Mouse (Mus musculus) CH12.LX (cell line): ENCODE data around the gene Gng2. TPM values are rescaled to one million over a fixed set of nuclear protein-coding genes. Genes with fewer than 3 reads are reported as not detected.
A peak's percentile ranks its signal among the peaks of the same experiment; 100 is the strongest.

ENCODE experiments used
- DNase-seq: peaks from one replicate; pipeline ENCODE4 v3.0.0-alpha.2; 2013; ENCODE audit errors: extremely low read depth
- H3K27ac ChIP-seq: 2 replicates; pipeline ENCODE4 v1.5.1; 2012; ENCODE audit warnings: low read depth, mild to moderate bottlenecking, control low read depth, moderate library complexity; ENCODE audit not compliant: insufficient read depth
- H3K27me3 ChIP-seq: replicated peaks from 2 replicates; pipeline ENCODE3; 2012; ENCODE audit warnings: inconsistent platforms
- H3K36me3 ChIP-seq, 2 experiments: replicated peaks in 1 of 2; 2 replicates each; pipeline versions ENCODE3 to v1.6.1; 2012; ENCODE audit warnings: inconsistent platforms in 1 of 2, low read length in 1 of 2, mild to moderate bottlenecking in 1 of 2, mixed read lengths in 1 of 2, moderate library complexity in 1 of 2; ENCODE audit not compliant: control insufficient read depth in 1 of 2, insufficient read depth in 1 of 2
- H3K4me1 ChIP-seq, 2 experiments: 2 replicates each; pipeline ENCODE4 v1.6.1; 2012; ENCODE audit warnings: inconsistent platforms in 1 of 2, moderate library complexity in 1 of 2; ENCODE audit not compliant: insufficient read depth in 2 of 2, control insufficient read depth in 1 of 2
- H3K4me2 ChIP-seq: 2 replicates; pipeline ENCODE4 v1.6.1; 2012; ENCODE audit warnings: low read depth, mild to moderate bottlenecking, control low read depth; ENCODE audit not compliant: poor library complexity, insufficient read depth, severe bottlenecking
- H3K4me3 ChIP-seq, 3 experiments: fragments of 150-350 bp in 1 of 3; sonication (generic) in 1 of 3; replicated peaks in 1 of 3; 2 replicates each; pipeline versions ENCODE3 to v1.5.1; 2011 to 2012; ENCODE audit warnings: low read depth in 2 of 3, low read length in 2 of 3, mild to moderate bottlenecking in 2 of 3, moderate library complexity in 2 of 3, control low read depth in 1 of 3, improper control_type of control experiment in 1 of 3, inconsistent platforms in 1 of 3, mixed read lengths in 1 of 3; ENCODE audit not compliant: poor library complexity in 1 of 3
- H3K79me2 ChIP-seq: replicated peaks from 2 replicates; pipeline ENCODE4 v1.6.1; 2012; ENCODE audit warnings: mild to moderate bottlenecking, moderate library complexity; ENCODE audit not compliant: control insufficient read depth, poor library complexity, insufficient read depth, severe bottlenecking; ENCODE audit errors: extremely low read depth
- H3K9ac ChIP-seq: 2 replicates; pipeline ENCODE4 v1.6.1; 2012; ENCODE audit warnings: low read depth, mild to moderate bottlenecking, control low read depth, moderate library complexity; ENCODE audit not compliant: insufficient read depth
- H3K9me3 ChIP-seq: replicated peaks from 2 replicates; pipeline ENCODE3; 2012; ENCODE audit warnings: low read length, inconsistent platforms, mixed read lengths
- CHD1 ChIP-seq: IDR thresholded peaks from 2 replicates; pipeline ENCODE4 v1.6.1; 2012; ENCODE audit warnings: low read depth, low read length, improper control_type of control experiment, inconsistent platforms
- CTCF ChIP-seq, 2 experiments: IDR thresholded peaks in 1 of 2; conservative IDR thresholded peaks in 1 of 2; 2 replicates each; pipeline ENCODE4 v1.5.1; 2011 to 2012; ENCODE audit warnings: low read depth in 2 of 2, low read length in 2 of 2, improper control_type of control experiment in 1 of 2, inconsistent platforms in 1 of 2, mild to moderate bottlenecking in 1 of 2, moderate library complexity in 1 of 2
- EP300 ChIP-seq: IDR thresholded peaks from 2 replicates; pipeline ENCODE4 v1.6.1; 2011; ENCODE audit warnings: low read length, improper control_type of control experiment
- HCFC1 ChIP-seq: IDR thresholded peaks from 2 replicates; pipeline ENCODE4 v1.6.1; 2012; ENCODE audit warnings: low read depth, mild to moderate bottlenecking, inconsistent platforms, low read length, improper control_type of control experiment
- IRF4 ChIP-seq: IDR thresholded peaks from 2 replicates; pipeline ENCODE4 v1.6.1; 2014; ENCODE audit warnings: low read depth, mild to moderate bottlenecking, inconsistent platforms, low read length, improper control_type of control experiment
- JUN ChIP-seq: IDR thresholded peaks from 2 replicates; pipeline ENCODE4 v1.6.1; 2011; ENCODE audit warnings: low read depth, mild to moderate bottlenecking, low read length, improper control_type of control experiment, moderate library complexity; ENCODE audit not compliant: insufficient read depth
- JUND ChIP-seq: conservative IDR thresholded peaks from 2 replicates; pipeline ENCODE4 v1.6.1; 2011; ENCODE audit warnings: low read depth, low read length, improper control_type of control experiment
- MAX ChIP-seq: IDR thresholded peaks from 2 replicates; pipeline ENCODE4 v1.6.1; 2011; ENCODE audit warnings: low read length, improper control_type of control experiment
- MEF2A ChIP-seq: IDR thresholded peaks from 2 replicates; pipeline ENCODE4 v1.6.1; 2014; ENCODE audit warnings: low read depth, mild to moderate bottlenecking, inconsistent platforms, low read length, improper control_type of control experiment, borderline replicate concordance
- MYC ChIP-seq: IDR thresholded peaks from 2 replicates; pipeline ENCODE4 v1.6.1; 2011; ENCODE audit warnings: low read depth, mild to moderate bottlenecking, improper control_type of control experiment, low read length
- NELFE ChIP-seq: IDR thresholded peaks from 2 replicates; pipeline ENCODE4 v1.6.1; 2011; ENCODE audit warnings: low read depth, low read length, improper control_type of control experiment
- POLR2AphosphoS2 ChIP-seq: IDR thresholded peaks from 2 replicates; pipeline ENCODE4 v1.6.1; 2011; ENCODE audit warnings: low read depth, low read length, improper control_type of control experiment
- RAD21 ChIP-seq: IDR thresholded peaks from 2 replicates; pipeline ENCODE4 v1.6.1; 2011; ENCODE audit warnings: low read depth, mild to moderate bottlenecking, low read length, improper control_type of control experiment, moderate library complexity
- RCOR1 ChIP-seq: conservative IDR thresholded peaks from 2 replicates; pipeline ENCODE4 v1.6.1; 2012; ENCODE audit warnings: low read depth, mild to moderate bottlenecking, inconsistent platforms, low read length, improper control_type of control experiment
- TCF12 ChIP-seq: IDR thresholded peaks from 2 replicates; pipeline ENCODE4 v1.6.1; 2014; ENCODE audit warnings: low read depth, mild to moderate bottlenecking, inconsistent platforms, low read length, improper control_type of control experiment
- ZC3H11A ChIP-seq: IDR thresholded peaks from 2 replicates; pipeline ENCODE4 v1.6.1; 2012; ENCODE audit warnings: low read depth, mild to moderate bottlenecking, inconsistent platforms, low read length, improper control_type of control experiment
- ZMIZ1 ChIP-seq: IDR thresholded peaks from 2 replicates; pipeline ENCODE4 v1.6.1; 2012; ENCODE audit warnings: low read depth, mild to moderate bottlenecking, inconsistent platforms, low read length, improper control_type of control experiment
- dilution Hi-C: fragments of 300-500 bp; cut with MboI; formaldehyde crosslinking; loops from 2 replicates; pipeline ENCODE4 v1.14.3; 2020; ENCODE audit warnings: low sequenced_read_pairs; ENCODE audit not compliant: extremely low pct_unique_long_range_greater_than_20kb, extremely low pct_ligation_motif_present
- in situ Hi-C: fragments of 300-500 bp; cut with MboI; formaldehyde crosslinking; loops from 3 replicates; pipeline ENCODE4 v1.14.3; 2019; ENCODE audit warnings: low sequenced_read_pairs, low pct_ligation_motif_present, low pct_unique_long_range_greater_than_20kb, mixed read lengths
- polyA plus RNA-seq: library from polyadenylated mRNA; unstranded; fragments of >175 nt; gene quantifications from 2 replicates; pipeline ENCODE4 v1.2.1, GENCODE M21; 2012; ENCODE audit warnings: low read depth; ENCODE audit not compliant: insufficient read length
- total RNA-seq, 2 experiments: library from RNA; depleted of rRNA; stranded (reverse); fragments of 300-350 nt in 1 of 2; fragments of >200 nt in 1 of 2; gene quantifications; 2 replicates each; pipeline ENCODE4 v1.2.3; 2012 to 2014

Gng2 gene
- total and polyA plus RNA-seq, 3 experiments, result 52.1 to 67.7 (median 63.4) TPM

GRCm38 (mm10) chr14:19940066-19940465 lies 37.4 kb downstream of the Gng2 start:
- in situ Hi-C loops (no loop called here), dilution Hi-C loops (no loop called here)
- no peak overlapping the region for H3K4me3 ChIP-seq
- no peak overlapping the region for H3K9ac ChIP-seq
- H3K27ac ChIP-seq, result no peak overlapping the region
- no peak overlapping the region for H3K4me2 ChIP-seq
- H3K9me3 ChIP-seq, result no peaks in the 10 kb centered on the region
- peak; percentile 24 for DNase-seq
- H3K4me1 ChIP-seq, result peaks cover 0 to 6% of the 10 kb centered on the region in 2 experiments; a peak in 1 of 4 replicates
- peaks cover 4 to 45% of the 10 kb centered on the region in 2 experiments for H3K36me3 ChIP-seq
- no peaks in the 10 kb centered on the region for H3K27me3 ChIP-seq
- H3K79me2 ChIP-seq, result no peaks in the 10 kb centered on the region
- TF ChIP-seq CTCF (conservative IDR thresholded peaks at IDR 0.05 in 1 of 2, IDR thresholded peaks at IDR 0.05 in 1 of 2; ENCODE audit: low read depth in 2 of 2, low read length in 2 of 2), result peak in 1 of 2 experiments; percentile 29; a peak in 2 of 4 replicates
- TF ChIP-seq MYC, result no peak

- no peaks in the 10 kb centered on the region for H3K27me3 ChIP-seq
- no peak overlapping the region for H3K9ac ChIP-seq
- dilution Hi-C loops, result no loop called here
- in situ Hi-C loops, result no loop called here
- H3K4me2 ChIP-seq, result no peak overlapping the region
- H3K27ac ChIP-seq, result no peak overlapping the region
- peaks cover 0 to 6% of the 10 kb centered on the region in 2 experiments; a peak in 1 of 4 replicates for H3K4me1 ChIP-seq
- H3K9me3 ChIP-seq, result no peaks in the 10 kb centered on the region
- no peak for DNase-seq
- no peaks in the 10 kb centered on the region; the same call in 1 of the 2 replicates for H3K79me2 ChIP-seq
- peaks cover 2 to 49% of the 10 kb centered on the region in 2 experiments for H3K36me3 ChIP-seq
- no peak overlapping the region for H3K4me3 ChIP-seq
- TF ChIP-seq EP300 (no peak), MAX (no peak), IRF4 (no peak), RCOR1 (no peak), JUND (no peak), JUN (no peak), ZMIZ1 (no peak), POLR2AphosphoS2 (no peak), CHD1 (no peak), ZC3H11A (no peak), RAD21 (no peak), NELFE (no peak), TCF12 (no peak), HCFC1 (no peak), MEF2A (no peak)
Measured at GRCm38 (mm10) chr14:19938545-19938944, 38.9 kb downstream of the Gng2 start.
